Mouse (Mus musculus) myocyte (in vitro differentiated cells): ENCODE results near the gene Serinc5.

ENCODE experiments used
- MYOG ChIP-seq, 3 experiments: IDR thresholded peaks; one replicate each; pipeline ENCODE4 v1.6.1; 2011; ENCODE audit warnings: control low read depth in 2 of 3, low read depth in 2 of 3, mild to moderate bottlenecking in 2 of 3; ENCODE audit not compliant: insufficient read length in 2 of 3, control insufficient read depth in 1 of 3, insufficient read depth in 1 of 3
- POLR2A ChIP-seq: IDR thresholded peaks from one replicate; pipeline ENCODE4 v1.6.1; 2011; ENCODE audit warnings: low read depth, mild to moderate bottlenecking, control low read depth, moderate library complexity; ENCODE audit not compliant: insufficient read length
- SRF ChIP-seq: IDR thresholded peaks from one replicate; pipeline ENCODE4 v1.6.1; 2011; ENCODE audit warnings: low read depth; ENCODE audit not compliant: control insufficient read depth, insufficient read length

GRCm38 (mm10) chr13:92631450-92631849, 20.6 kb downstream of the Serinc5 start:
- TF ChIP-seq MYOG (IDR thresholded peaks at IDR 0.05; ENCODE audit: control insufficient read depth in 1 of 3, insufficient read depth in 1 of 3, insufficient read length in 2 of 3, low read depth in 2 of 3) (no peak), POLR2A (no peak), SRF (no peak)
